In genomic region chr14:36624134-36624533, GRCm38 (mm10) we compare ENCODE assay signal across 30 mouse cellular contexts.
DNase-seq lines count a peak whose midpoint lies in the region; ATAC-seq and TF ChIP-seq lines count a peak whose summit lies in the region.
"Had no signal": no experiment of that assay in that cellular context is flagged by ENCODE, and none has a peak within 500 bp of the region (broad histone marks: within the 10 kb centered on the region; RNA-seq: fewer than 3 reads in every experiment).

No protein-coding gene starts in this region.

- no peak overlapping the region for H3K4me3 ChIP-seq in forebrain, embryonic 13.5 days
- H3K4me3 ChIP-seq in forebrain, embryonic 10.5 days: no peak overlapping the region
- H3K4me3 ChIP-seq in hindbrain, postnatal 0 days (ENCODE audit: low read length): no peak overlapping the region
- H3K4me3 ChIP-seq in hindbrain, embryonic 10.5 days: no peak overlapping the region
- no peak overlapping the region for H3K4me3 ChIP-seq in midbrain, embryonic 16.5 days (ENCODE audit: low read depth, low read length)
- H3K4me3 ChIP-seq: embryonic facial prominence, embryonic 13.5 days; heart, embryonic 10.5 days; heart, embryonic 15.5 days; left cerebral cortex, adult 2 months; limb, embryonic 12.5 days; lung, embryonic 15.5 days; midbrain, embryonic 12.5 days; myocyte; neural tube, embryonic 13.5 days; stomach, embryonic 15.5 days had no signal

- no peaks in the 10 kb centered on the region for H3K27me3 ChIP-seq in forebrain, embryonic 13.5 days
- no peaks in the 10 kb centered on the region for H3K27me3 ChIP-seq in forebrain, embryonic 10.5 days (ENCODE audit: poor library complexity, severe bottlenecking)
- H3K27me3 ChIP-seq in hindbrain, postnatal 0 days (ENCODE audit: insufficient read depth, low read length): no peaks in the 10 kb centered on the region
- H3K27me3 ChIP-seq in hindbrain, embryonic 10.5 days (ENCODE audit: insufficient read depth, poor library complexity, severe bottlenecking): no peaks in the 10 kb centered on the region
- no peaks in the 10 kb centered on the region for H3K27me3 ChIP-seq in midbrain, embryonic 16.5 days (ENCODE audit: control insufficient read depth, insufficient read depth, low read depth, low read length)
- H3K27me3 ChIP-seq: embryonic facial prominence, embryonic 13.5 days; heart, embryonic 15.5 days; limb, embryonic 12.5 days; lung, embryonic 15.5 days; midbrain, embryonic 12.5 days; neural tube, embryonic 13.5 days; Patski; stomach, embryonic 15.5 days had no signal

- no peak overlapping the region for H3K9ac ChIP-seq in forebrain, embryonic 13.5 days
- no peak overlapping the region for H3K9ac ChIP-seq in hindbrain, postnatal 0 days (replicated peaks; ENCODE audit: low read length)
- H3K9ac ChIP-seq in midbrain, embryonic 16.5 days (ENCODE audit: low read depth, low read length): no peak overlapping the region
- H3K9ac ChIP-seq: embryonic facial prominence, embryonic 13.5 days; heart, embryonic 15.5 days; limb, embryonic 12.5 days; lung, embryonic 15.5 days; midbrain, embryonic 12.5 days; neural tube, embryonic 13.5 days; stomach, embryonic 15.5 days had no signal

- H3K4me2 ChIP-seq in forebrain, embryonic 13.5 days: no peak overlapping the region
- no peak overlapping the region for H3K4me2 ChIP-seq in hindbrain, postnatal 0 days (ENCODE audit: low read depth, low read length)
- no peak overlapping the region for H3K4me2 ChIP-seq in midbrain, embryonic 16.5 days (ENCODE audit: low read length)
- H3K4me2 ChIP-seq: embryonic facial prominence, embryonic 13.5 days; heart, embryonic 15.5 days; limb, embryonic 12.5 days; liver, embryonic 11.5 days; lung, embryonic 15.5 days; midbrain, embryonic 12.5 days; neural tube, embryonic 13.5 days; stomach, embryonic 15.5 days had no signal

- TF ChIP-seq CTCF in hindbrain, postnatal 0 days (IDR thresholded peaks at IDR 0.05; ENCODE audit: low read depth): 0 out of 2 replicates have a peak, but pooled peaks have one; percentile 16

- DNase-seq in forebrain, embryonic 10.5 days (ENCODE audit: extremely low spot score, low spot score): no peak
- DNase-seq in hindbrain, postnatal 0 days (ENCODE audit: low spot score): peak; percentile 19
- DNase-seq in hindbrain, embryonic 10.5 days (ENCODE audit: low spot score): no peak
- peak; percentile 36 for DNase-seq in brain, adult 2 months (ENCODE audit: low read depth, low spot score)
- no peak for DNase-seq in heart, postnatal 4 days
- DNase-seq in heart, adult 9 months (ENCODE audit: low spot score in 2 of 2): no peak
- DNase-seq: adrenal gland, postnatal 10 days; cerebellum, adult 18-20 months; cerebellum, postnatal 10 days; gastrocnemius, postnatal 14 days; kidney, adult 9 months; kidney, postnatal 14 days; right cerebral cortex, postnatal 25 days; thymus, postnatal 14 days had no signal

- H3K4me1 ChIP-seq in forebrain, embryonic 13.5 days: no peaks in the 10 kb centered on the region
- H3K4me1 ChIP-seq in forebrain, embryonic 10.5 days: no peaks in the 10 kb centered on the region
- H3K4me1 ChIP-seq in hindbrain, postnatal 0 days (ENCODE audit: insufficient read depth, low read length): no peaks in the 10 kb centered on the region
- H3K4me1 ChIP-seq in hindbrain, embryonic 10.5 days (replicated peaks): no peaks in the 10 kb centered on the region
- peaks cover 5% of the 10 kb centered on the region; the same call in 1 of the 2 replicates for H3K4me1 ChIP-seq in midbrain, embryonic 16.5 days (ENCODE audit: control insufficient read depth, insufficient read depth, low read length)
- H3K4me1 ChIP-seq: embryonic facial prominence, embryonic 13.5 days; heart, embryonic 15.5 days; limb, embryonic 12.5 days; lung, embryonic 15.5 days; midbrain, embryonic 12.5 days; neural tube, embryonic 13.5 days; stomach, embryonic 15.5 days had no signal

- WGBS in forebrain, embryonic 13.5 days: 89% methylated on average over 1 of the region's 1 CpGs
- WGBS in forebrain, embryonic 10.5 days: 96% methylated on average over 1 of the region's 1 CpGs
- 83% methylated on average over 1 of the region's 1 CpGs for WGBS in hindbrain, postnatal 0 days
- WGBS in hindbrain, embryonic 10.5 days: 96% methylated on average over 1 of the region's 1 CpGs
- 94% methylated on average over 1 of the region's 1 CpGs for WGBS in midbrain, embryonic 16.5 days

- 0 out of 2 replicates have a peak, but pooled peaks cover 3% of the 10 kb centered on the region for H3K9me3 ChIP-seq in forebrain, embryonic 13.5 days (replicated peaks)
- no peaks in the 10 kb centered on the region for H3K9me3 ChIP-seq in forebrain, embryonic 10.5 days
- H3K9me3 ChIP-seq in hindbrain, postnatal 0 days (ENCODE audit: low read length): no peaks in the 10 kb centered on the region
- H3K9me3 ChIP-seq in hindbrain, embryonic 10.5 days: 0 out of 2 replicates have a peak, but pooled peaks cover 3% of the 10 kb centered on the region
- H3K9me3 ChIP-seq in midbrain, embryonic 16.5 days (replicated peaks; ENCODE audit: control insufficient read depth, low read length, poor library complexity, severe bottlenecking): no peaks in the 10 kb centered on the region
- H3K9me3 ChIP-seq: embryonic facial prominence, embryonic 13.5 days; G1E; heart, embryonic 10.5 days; heart, embryonic 15.5 days; limb, embryonic 12.5 days; lung, embryonic 15.5 days; midbrain, embryonic 12.5 days; neural tube, embryonic 13.5 days; stomach, embryonic 15.5 days had no signal

- no peaks in the 10 kb centered on the region for H3K36me3 ChIP-seq in forebrain, embryonic 13.5 days (ENCODE audit: poor library complexity, severe bottlenecking)
- no peaks in the 10 kb centered on the region for H3K36me3 ChIP-seq in forebrain, embryonic 10.5 days (replicated peaks)
- no peaks in the 10 kb centered on the region for H3K36me3 ChIP-seq in hindbrain, postnatal 0 days (ENCODE audit: insufficient read depth, low read length)
- no peaks in the 10 kb centered on the region for H3K36me3 ChIP-seq in hindbrain, embryonic 10.5 days
- H3K36me3 ChIP-seq in midbrain, embryonic 16.5 days (ENCODE audit: control insufficient read depth, insufficient read depth, low read length): no peaks in the 10 kb centered on the region
- H3K36me3 ChIP-seq: embryonic facial prominence, embryonic 13.5 days; G1E; heart, embryonic 10.5 days; heart, embryonic 15.5 days; limb, embryonic 12.5 days; lung, embryonic 15.5 days; midbrain, embryonic 12.5 days; neural tube, embryonic 13.5 days; stomach, embryonic 15.5 days had no signal

- ATAC-seq in forebrain, embryonic 13.5 days: peak; percentile 50; the same call in 1 of the 2 replicates
- ATAC-seq in hindbrain, postnatal 0 days: peak; percentile 67; the same call in 1 of the 2 replicates
- peak; percentile 90 for ATAC-seq in midbrain, embryonic 16.5 days
- ATAC-seq: intestine, embryonic 16.5 days; Patski had no signal

- no peak overlapping the region for H3K27ac ChIP-seq in forebrain, embryonic 13.5 days
- H3K27ac ChIP-seq in forebrain, embryonic 10.5 days: no peak overlapping the region
- H3K27ac ChIP-seq in hindbrain, postnatal 0 days: no peak overlapping the region
- no peak overlapping the region for H3K27ac ChIP-seq in hindbrain, embryonic 10.5 days
- peak overlapping the region; percentile 32; the same call in 1 of the 2 replicates for H3K27ac ChIP-seq in midbrain, embryonic 16.5 days (ENCODE audit: low read length)
- H3K27ac ChIP-seq: embryonic facial prominence, embryonic 13.5 days; heart, embryonic 10.5 days; heart, embryonic 15.5 days; left cerebral cortex, adult 2 months; limb, embryonic 12.5 days; lung, embryonic 15.5 days; midbrain, embryonic 12.5 days; neural tube, embryonic 13.5 days; stomach, embryonic 15.5 days had no signal

Comparison
In these comparisons a context has a peak if more than half of its experiments do, and no peak if none do; other contexts are left out.
1. DNase-seq: peak in hindbrain, postnatal 0 days (single experiment) and brain, adult 2 months (single experiment); none in forebrain, embryonic 10.5 days (single experiment), hindbrain, embryonic 10.5 days (single experiment), heart, postnatal 4 days (single experiment) and heart, adult 9 months (0 of 2).
2. Peak in every context shown above with its lines, with median percentiles within 50 percentile points of each other: ATAC-seq.